Comparison of ENCODE assay signal across 26 mouse cellular contexts in the genomic region with DNA sequence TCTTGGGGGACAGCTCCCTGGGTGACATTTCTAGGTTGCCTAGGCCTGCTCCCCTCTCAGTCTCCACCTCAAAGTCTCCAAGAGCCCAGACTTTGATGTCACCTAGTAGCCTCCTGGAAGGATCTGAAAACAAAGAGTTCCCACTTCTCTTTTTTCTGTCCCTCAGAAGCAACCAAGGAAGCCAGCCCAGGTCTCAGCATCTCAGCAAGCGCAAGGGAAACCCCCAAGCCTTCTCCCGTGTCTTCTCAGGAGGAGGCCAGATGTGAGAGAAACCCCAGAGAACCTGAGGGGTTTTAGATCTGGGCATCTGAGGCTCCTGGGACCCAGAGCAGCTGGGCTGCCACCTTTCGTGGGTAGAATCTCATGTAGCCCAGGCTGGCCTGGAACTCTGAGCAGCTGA. TPM values are rescaled to one million over a fixed set of nuclear protein-coding genes. Genes with fewer than 3 reads are reported as not detected.
DNase-seq lines count a peak whose midpoint lies in the region; ATAC-seq lines count a peak whose summit lies in the region.
"Had no signal": no experiment of that assay in that cellular context is flagged by ENCODE, and none has a peak within 500 bp of the region (broad histone marks: within the 10 kb centered on the region; RNA-seq: fewer than 3 reads in every experiment).

No protein-coding gene starts in this region.

- peaks cover 13% of the 10 kb centered on the region for H3K4me1 ChIP-seq in hindbrain, embryonic 16.5 days (ENCODE audit: control insufficient read depth, insufficient read depth, low read depth, low read length)

- no peak overlapping the region for H3K4me2 ChIP-seq in hindbrain, embryonic 16.5 days (ENCODE audit: low read length)
- H3K4me2 ChIP-seq: embryonic facial prominence, embryonic 13.5 days; forebrain, embryonic 13.5 days; heart, embryonic 13.5 days; hindbrain, embryonic 15.5 days; intestine, embryonic 15.5 days had no signal

- no peaks in the 10 kb centered on the region for H3K36me3 ChIP-seq in hindbrain, embryonic 16.5 days (ENCODE audit: control insufficient read depth, insufficient read depth, low read length)
- H3K36me3 ChIP-seq: embryonic facial prominence, embryonic 13.5 days; G1E; heart, embryonic 10.5 days; heart, embryonic 13.5 days; hindbrain, embryonic 15.5 days; intestine, embryonic 15.5 days had no signal

- H3K9me3 ChIP-seq in hindbrain, embryonic 16.5 days (ENCODE audit: control insufficient read depth, low read length): no peaks in the 10 kb centered on the region
- H3K9me3 ChIP-seq: forebrain, embryonic 13.5 days; G1E; heart, embryonic 10.5 days; hindbrain, embryonic 15.5 days; intestine, embryonic 15.5 days had no signal

- H3K27me3 ChIP-seq in hindbrain, embryonic 16.5 days (replicated peaks; ENCODE audit: control insufficient read depth, insufficient read depth, low read length): no peaks in the 10 kb centered on the region
- H3K27me3 ChIP-seq: embryonic facial prominence, embryonic 13.5 days; forebrain, embryonic 13.5 days; hindbrain, embryonic 15.5 days; intestine, embryonic 15.5 days; Patski had no signal

- 75% methylated on average over 3 of the region's 3 CpGs for WGBS in hindbrain, embryonic 16.5 days

- 0 out of 2 replicates have a peak, but pooled peaks have one; percentile 10 for ATAC-seq in common myeloid progenitor, adult 5-6 weeks (replicated peaks; ENCODE audit: low read depth, poor library complexity, severe bottlenecking)
- peak; percentile 50 for ATAC-seq in megakaryocyte progenitor cell, adult 5-6 weeks (replicated peaks; ENCODE audit: poor library complexity)
- ATAC-seq in hindbrain, embryonic 16.5 days: no peak
- ATAC-seq: forebrain, embryonic 13.5 days; forebrain, postnatal 0 days; intestine, embryonic 15.5 days; Patski had no signal

- peak; percentile 42 to 48 for DNase-seq in spleen, postnatal 36 days (ENCODE audit: low spot score in 2 of 2)
- DNase-seq in spleen, postnatal 14 days (ENCODE audit: low spot score in 2 of 2): no peak
- DNase-seq in layer of hippocampus, adult 9-10 months (ENCODE audit: low spot score): no peak
- DNase-seq: adrenal gland, postnatal 10 days; adrenal gland, postnatal 36 days; cerebellum, adult 18-20 months; cerebellum, adult 9-10 months; cerebellum, postnatal 14 days; forebrain, postnatal 0 days; gastrocnemius, postnatal 25 days; heart, adult 2 months; heart, postnatal 14 days; heart, postnatal 4 days had no signal

- H3K27ac ChIP-seq in hindbrain, embryonic 16.5 days (ENCODE audit: low read depth, low read length): no peak overlapping the region
- H3K27ac ChIP-seq: embryonic facial prominence, embryonic 13.5 days; forebrain, embryonic 13.5 days; heart, adult 2 months; heart, embryonic 10.5 days; heart, embryonic 13.5 days; hindbrain, embryonic 15.5 days; intestine, embryonic 15.5 days had no signal

- H3K9ac ChIP-seq in hindbrain, embryonic 16.5 days (ENCODE audit: low read depth, low read length): no peak overlapping the region
- H3K9ac ChIP-seq: embryonic facial prominence, embryonic 13.5 days; forebrain, embryonic 13.5 days; forebrain, postnatal 0 days; heart, embryonic 13.5 days; hindbrain, embryonic 15.5 days; intestine, embryonic 15.5 days had no signal

- no peak overlapping the region for H3K4me3 ChIP-seq in hindbrain, embryonic 16.5 days (ENCODE audit: low read length)
- H3K4me3 ChIP-seq: embryonic facial prominence, embryonic 13.5 days; erythroblast, embryonic 14.5 days; forebrain, embryonic 13.5 days; heart, adult 2 months; heart, embryonic 10.5 days; heart, embryonic 13.5 days; hindbrain, embryonic 15.5 days; intestine, embryonic 15.5 days had no signal

RNA-seq across cellular contexts. Expression of gene Gadd45b, which starts 39.4 kb away (rescaled TPM):
- 6.9 and 7.5 TPM in 2 replicates for total RNA-seq in common myeloid progenitor, adult 5-6 weeks (2017)
- 18.7 and 20.7 TPM in 2 replicates for total RNA-seq in megakaryocyte progenitor cell, adult 5-6 weeks (2015)
- total RNA-seq in megakaryocyte progenitor cell, adult 5-6 weeks (2017): 17.6 and 17.9 TPM in 2 replicates
- 8.0 and 9.0 TPM in 2 replicates for polyA plus RNA-seq in hindbrain, embryonic 16.5 days (2015; fragmentation: Nextera tagmentation; extraction: Ambion mirVana)

RNA-seq across cellular contexts. Expression of gene Gng7, which starts 45.4 kb away (rescaled TPM):
- 0.18 and 2.2 TPM in 2 replicates for total RNA-seq in common myeloid progenitor, adult 5-6 weeks (2017)
- total RNA-seq in megakaryocyte progenitor cell, adult 5-6 weeks (2015): 0.44 and 0.57 TPM in 2 replicates
- total RNA-seq in megakaryocyte progenitor cell, adult 5-6 weeks (2017): 0.83 and 1.2 TPM in 2 replicates
- 25.4 and 27.0 TPM in 2 replicates for polyA plus RNA-seq in hindbrain, embryonic 16.5 days (2015; fragmentation: Nextera tagmentation; extraction: Ambion mirVana)
- polyA plus RNA-seq: erythroblast, embryonic 14.5 days had no signal

RNA-seq across cellular contexts. Expression of gene Lmnb2, which starts 51.3 kb away (rescaled TPM):
- 44.0 and 46.6 TPM in 2 replicates for total RNA-seq in common myeloid progenitor, adult 5-6 weeks (2017)
- total RNA-seq in megakaryocyte progenitor cell, adult 5-6 weeks (2015): 11.7 and 13.9 TPM in 2 replicates
- 49.3 and 56.9 TPM in 2 replicates for total RNA-seq in megakaryocyte progenitor cell, adult 5-6 weeks (2017)
- polyA plus RNA-seq in hindbrain, embryonic 16.5 days (2015; fragmentation: Nextera tagmentation; extraction: Ambion mirVana): 36.6 and 41.9 TPM in 2 replicates

RNA-seq across cellular contexts. Expression of gene Diras1, which starts 56.2 kb away (rescaled TPM):
- not detected in 2 replicates for total RNA-seq in common myeloid progenitor, adult 5-6 weeks (2017)
- total RNA-seq in megakaryocyte progenitor cell, adult 5-6 weeks (2015): not detected in 2 replicates
- not detected in 2 replicates for total RNA-seq in megakaryocyte progenitor cell, adult 5-6 weeks (2017)
- 74.4 and 81.7 TPM in 2 replicates for polyA plus RNA-seq in hindbrain, embryonic 16.5 days (2015; fragmentation: Nextera tagmentation; extraction: Ambion mirVana)
- total RNA-seq: heart, adult 2 months; heart, postnatal 4 days had no signal
- polyA plus RNA-seq: erythroblast, embryonic 14.5 days; gonadal fat pad, adult 2 months had no signal

Comparison
In these comparisons a context has a peak if more than half of its experiments do, and no peak if none do; other contexts are left out.
1. DNase-seq: peak in spleen, postnatal 36 days (2 of 2); none in spleen, postnatal 14 days (0 of 2) and layer of hippocampus, adult 9-10 months (single experiment).